Mouse (Mus musculus): ENCODE measurements at regions not wholly inside any gene's neighbourhood (a gene's known extent, or its start where the extent isn't known, plus 50 kb on each side); places are given as distances from the start of the nearest gene placed in this dataset.

DNA sequence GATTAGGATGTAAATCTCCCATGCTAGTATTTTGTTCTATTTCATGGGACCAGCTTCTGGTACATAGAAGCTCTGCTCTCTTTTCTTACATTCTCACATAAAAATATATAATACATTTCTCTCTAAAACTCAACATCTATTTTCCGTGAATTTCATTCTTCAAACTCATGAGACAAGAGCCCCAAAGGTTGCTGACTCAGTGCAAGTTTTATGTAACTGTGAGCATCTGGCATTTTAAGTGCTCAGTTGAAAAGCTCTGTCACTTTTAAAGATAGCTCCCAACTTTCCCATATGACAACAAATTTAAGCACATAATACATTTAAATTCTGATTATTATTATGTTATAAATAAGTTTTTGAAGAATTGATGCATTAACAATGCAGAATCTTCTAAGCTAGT is 268.5 kb downstream of the AW209491 start:
- no peak for DNase-seq

DNA sequence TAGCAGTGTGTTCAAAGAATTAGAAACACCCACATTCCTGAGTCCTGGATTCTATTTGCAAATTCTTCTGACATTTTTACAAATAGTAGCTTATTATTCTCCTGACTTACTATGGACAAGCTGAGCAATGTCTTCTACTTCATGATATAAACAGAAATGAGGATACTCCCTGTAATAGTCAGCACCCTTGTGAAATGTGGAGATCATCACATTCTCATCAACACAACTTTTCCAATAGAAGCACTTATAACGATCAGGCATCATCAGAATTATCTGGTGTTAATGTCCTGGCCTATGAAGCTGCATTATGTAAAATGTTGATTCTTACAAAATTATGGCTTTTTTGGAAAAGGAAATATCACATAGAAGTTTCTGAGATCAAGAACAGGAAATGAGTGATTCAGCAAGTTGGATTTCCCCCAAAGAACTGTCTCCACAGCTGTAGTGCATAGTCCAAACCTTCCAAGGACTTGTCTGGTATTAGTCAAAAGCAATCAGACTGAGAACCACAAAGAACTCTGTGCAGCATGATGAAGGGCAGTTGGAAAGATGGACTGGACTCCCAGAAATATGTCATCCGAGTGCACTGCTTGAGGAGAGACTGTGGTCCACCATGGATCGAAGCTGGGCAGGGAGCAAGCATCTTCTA is 300.3 kb downstream of the AW209491 start:
- no peak for DNase-seq

DNA sequence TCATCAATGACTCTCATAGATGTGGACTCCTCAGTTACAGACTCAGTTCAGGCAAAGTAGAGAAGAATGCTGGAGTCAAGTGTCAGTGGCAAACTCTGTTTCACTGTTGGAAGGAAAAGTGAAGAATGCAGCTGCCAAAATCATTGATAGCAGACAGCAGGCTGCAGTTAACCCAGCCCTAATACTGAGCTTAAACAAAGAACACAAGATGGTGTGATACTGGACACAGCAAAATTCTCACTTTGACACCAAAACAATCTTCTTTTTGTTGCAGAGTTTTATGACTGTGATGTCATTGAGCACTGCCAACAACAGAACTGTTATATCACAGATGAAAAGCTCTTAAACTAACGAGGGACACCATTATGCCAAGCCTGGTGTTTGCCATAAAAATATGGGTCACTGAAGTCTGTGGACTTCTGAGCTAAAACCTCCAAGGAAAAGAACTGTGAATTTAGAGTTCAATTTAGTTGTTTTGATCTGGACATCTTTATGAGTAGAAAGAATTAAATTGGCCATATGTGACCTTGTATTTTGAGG is 336.3 kb downstream of the AW209491 start:
- no peak for DNase-seq

DNA sequence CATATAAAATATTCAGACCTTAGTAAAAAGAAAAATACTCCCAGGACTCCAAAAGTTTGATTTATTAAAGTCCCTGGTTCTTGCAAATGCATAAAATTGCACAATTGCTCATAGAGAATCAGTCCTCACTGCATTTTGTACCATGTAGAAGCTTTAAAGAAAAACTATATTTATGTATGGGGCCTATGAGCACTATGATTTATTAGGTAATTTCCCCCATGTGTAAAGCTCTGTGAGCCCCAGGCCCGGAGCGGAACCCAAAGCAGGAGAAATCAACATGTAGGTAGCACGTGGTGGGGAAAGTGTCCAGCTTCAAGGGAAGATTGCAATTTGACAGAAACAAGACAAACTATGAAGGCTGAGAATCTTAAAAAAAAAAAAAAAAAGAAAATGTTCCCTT is 372.7 kb downstream of the AW209491 start:
- DNase-seq = no peak

DNA sequence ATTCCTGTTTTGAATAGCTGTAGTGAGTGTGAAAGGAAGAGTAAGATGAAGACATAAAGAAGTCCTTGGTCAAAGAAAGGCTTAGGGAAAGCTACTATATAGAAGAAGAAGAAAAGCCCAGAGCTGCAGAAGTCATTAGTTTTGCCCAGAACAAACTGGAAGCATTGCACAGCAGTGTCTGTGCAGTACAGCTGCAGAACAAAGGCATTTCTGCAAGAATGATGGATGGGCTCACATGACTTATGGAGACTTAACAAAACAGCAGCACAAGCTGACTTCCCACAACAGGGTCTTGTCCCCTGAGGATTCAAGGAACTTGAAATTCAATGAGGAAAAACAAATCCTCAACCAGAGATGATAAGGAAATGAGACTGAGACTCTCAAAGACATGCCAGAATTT is 381.7 kb downstream of the AW209491 start:
- peak in 1 of 2 experiments; percentile 5 for DNase-seq

DNA sequence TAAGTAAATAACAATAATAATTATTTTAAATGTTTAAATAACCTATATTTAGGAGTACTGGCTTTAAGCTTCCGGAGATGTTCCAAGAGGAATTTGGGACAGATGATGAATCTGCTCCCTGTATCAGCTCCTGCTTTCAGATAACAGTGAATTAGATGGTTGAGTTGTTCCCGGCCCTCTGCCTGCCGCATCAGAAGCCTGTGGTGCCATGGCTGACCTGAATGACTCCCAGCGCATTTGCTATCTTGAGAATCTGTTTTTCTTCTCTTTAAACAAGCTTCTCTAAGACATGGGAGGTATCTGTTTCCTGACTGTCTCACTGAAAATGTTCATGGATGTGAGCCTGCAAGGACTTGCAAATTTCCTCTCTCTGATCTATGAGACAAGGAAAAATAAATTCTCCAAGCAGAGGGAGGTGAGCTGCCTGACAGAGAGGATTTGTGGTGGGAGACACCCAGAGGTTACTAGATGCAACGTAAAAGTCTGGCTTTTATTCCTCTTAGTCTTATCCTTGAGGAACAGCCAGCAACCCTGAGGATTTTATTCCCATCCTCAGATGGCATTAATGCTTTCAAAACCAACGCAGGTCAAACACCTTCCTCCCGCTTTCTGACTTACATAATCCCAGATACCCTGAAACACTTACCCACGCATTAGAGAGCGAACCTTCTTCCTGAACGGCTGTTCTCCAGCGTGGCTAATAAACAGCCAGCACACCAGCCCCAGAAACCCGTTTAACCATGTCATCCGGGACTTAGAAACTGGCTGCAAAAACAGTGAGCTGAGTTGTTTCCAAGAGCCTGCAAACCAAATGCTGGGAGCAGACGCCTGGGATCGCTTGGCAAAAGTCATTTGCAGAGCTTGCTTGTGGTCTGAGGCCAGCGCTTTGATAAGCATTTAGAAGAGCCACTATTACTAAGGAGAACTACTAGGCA is 389.1 kb downstream of the AW209491 start:
- peak; percentile 15 to 32 for DNase-seq

DNA sequence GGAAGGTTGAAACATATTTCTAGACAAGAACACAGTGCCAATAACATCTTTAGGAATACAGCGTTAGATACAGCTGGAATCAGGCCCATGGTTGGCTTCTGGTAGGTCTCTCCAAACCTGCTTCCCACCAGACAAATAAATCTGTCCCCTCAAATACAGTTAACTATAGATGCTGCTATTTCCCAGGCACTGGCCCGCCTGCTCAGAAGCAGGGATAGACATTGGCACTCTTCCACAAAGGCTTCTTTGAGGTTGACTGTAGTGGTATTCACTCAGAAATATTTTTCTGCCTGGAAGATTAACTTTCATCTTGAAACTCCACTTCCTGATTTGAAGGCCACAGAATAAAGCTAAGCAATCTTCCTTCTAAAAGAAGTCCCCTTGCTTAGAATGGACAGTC is 396.6 kb downstream of the AW209491 start:
- DNase-seq = no peak

DNA sequence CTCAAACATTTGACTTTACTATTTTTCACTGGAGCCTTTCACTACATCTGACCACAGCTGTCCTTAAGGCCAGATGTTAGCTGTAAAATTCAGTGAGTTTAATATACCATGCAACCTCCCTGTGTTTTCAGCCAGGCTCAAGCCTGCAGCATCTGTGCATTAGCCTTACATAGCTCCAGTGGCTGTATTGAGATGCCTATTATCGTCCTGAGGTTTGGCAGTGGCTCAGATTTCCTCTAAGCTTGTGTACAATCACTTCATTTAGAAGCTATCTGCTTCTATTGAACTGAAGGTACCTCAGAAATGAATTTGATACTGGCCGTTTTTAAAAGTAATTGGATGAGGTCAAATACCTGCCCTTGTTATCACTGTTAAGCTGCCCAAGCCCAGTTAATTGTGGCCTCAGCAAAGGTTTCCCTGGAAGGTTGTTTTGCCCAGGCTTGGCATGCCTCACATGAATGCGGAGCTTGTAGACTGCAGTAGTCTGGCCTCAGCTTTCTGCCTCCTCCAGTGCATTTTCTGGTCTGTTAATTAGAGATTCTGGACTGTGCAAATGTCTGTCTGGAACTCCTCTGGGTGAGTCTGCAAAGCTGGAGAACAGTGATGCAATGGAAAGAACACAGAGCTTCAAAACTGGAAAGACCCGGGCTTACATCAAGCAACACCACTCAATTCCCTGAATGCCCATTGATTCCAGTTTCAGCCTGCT is 410.2 kb upstream of the Gli3 start:
- no peak for DNase-seq

DNA sequence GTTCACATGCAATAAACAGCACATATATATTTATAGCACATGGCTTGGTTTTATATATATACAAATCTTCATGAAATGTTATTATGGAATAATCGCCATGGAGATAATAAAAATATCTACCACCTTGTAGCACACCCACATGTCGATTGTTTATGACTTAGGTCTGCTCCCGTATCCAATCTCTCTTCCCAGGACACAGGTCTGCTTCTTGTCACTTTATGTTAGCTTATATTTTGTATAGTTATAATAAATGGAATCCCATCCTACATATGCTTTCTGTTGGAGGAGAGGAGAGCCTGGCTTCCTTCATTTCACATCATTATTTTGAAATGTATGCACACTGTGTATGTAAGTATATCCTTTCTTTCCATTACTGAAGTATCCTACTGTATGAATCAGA is 408.3 kb upstream of the Gli3 start:
- no peak for DNase-seq

DNA sequence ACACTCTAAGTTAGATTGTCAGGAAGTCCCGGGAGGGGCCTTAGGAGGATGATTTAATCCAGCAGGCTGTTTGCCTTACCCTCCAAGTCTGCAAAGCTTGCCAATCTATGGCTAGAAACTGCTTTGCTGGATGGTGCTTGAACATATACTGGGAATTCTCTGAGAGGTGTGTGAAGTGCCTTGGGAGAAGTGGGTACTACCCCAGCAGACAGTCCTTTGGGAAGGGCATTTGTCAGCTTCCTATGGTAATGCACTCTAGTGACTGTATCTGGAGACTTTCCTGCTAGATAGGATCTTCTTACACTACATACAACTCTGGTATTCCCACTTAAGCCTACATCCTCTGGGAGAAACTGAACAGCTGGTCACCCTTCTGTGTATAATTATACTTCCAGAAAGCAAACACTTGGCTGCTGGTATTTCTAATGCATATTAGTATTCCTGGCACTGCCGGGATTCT is 384.4 kb upstream of the Gli3 start:
- DNase-seq = no peak

DNA sequence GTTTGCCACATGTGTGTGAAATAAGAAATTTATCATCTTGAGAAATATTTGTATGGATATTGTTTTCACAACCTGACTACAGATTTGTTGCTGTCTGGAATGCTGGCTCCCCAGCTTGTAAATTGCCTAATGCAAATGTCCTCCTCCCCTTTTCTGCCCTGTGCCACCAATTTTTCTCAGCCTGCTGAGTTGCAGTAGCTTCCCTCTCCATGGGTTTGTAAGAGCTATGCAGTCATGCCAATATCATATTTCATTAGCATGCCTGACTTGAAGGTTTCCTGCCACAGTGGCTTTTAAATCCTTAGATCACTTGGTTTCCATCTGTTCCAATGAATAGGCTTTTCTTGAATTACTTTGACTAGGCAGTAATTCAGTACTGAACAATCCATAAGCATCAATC is 383.9 kb upstream of the Gli3 start:
- no peak for DNase-seq

DNA sequence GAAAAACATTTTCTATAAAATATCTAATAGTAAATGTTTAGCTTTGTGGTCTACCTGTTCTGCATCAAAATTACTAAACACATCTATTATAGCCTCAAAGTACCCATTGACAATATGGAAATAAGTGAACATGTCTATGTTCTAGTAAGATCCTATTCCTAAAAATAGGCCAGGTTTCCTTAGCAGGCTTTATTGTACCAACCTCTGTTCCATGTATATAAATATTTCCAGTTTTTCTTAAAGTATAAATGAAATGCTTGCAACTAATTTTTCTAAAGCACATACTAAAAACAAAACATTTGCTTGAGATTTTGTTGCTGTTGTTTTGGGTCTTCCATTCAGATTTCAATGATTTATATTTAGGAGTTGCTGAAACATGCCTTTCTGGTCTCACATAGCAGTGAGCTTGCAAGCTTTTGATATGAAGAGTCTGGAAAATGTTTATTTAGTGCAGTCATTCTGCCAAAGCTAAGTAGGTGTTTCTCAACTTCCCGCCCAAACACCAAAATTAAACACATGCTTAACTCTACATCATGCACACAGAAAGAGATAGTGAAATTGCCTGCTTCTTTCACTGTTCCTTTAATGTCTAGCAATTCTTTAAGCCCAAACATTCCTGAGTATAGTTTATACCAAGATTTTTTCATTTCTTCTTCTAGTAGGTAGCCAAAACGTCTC is 380.6 kb upstream of the Gli3 start:
- no peak for DNase-seq

DNA sequence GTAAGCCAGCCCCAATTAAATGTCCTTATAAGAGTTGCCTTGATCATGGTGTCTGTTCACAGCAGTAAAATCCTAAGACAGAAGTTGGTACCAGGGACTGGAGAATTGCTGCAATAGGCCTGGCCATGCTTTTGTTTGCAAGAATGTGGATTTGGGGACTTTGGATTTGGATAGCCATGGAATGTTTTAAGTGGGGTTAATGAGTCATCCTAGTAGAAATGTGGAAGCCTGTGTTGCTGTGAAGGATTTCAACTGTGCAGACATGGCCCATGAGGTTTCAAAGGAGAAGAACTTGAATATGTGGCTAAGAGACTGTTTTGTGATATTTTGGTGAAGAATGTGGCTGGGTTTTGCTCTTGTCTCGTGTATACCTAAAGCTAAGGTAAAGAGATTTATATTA is 368.2 kb upstream of the Gli3 start:
- DNase-seq = peak; percentile 4 to 37

DNA sequence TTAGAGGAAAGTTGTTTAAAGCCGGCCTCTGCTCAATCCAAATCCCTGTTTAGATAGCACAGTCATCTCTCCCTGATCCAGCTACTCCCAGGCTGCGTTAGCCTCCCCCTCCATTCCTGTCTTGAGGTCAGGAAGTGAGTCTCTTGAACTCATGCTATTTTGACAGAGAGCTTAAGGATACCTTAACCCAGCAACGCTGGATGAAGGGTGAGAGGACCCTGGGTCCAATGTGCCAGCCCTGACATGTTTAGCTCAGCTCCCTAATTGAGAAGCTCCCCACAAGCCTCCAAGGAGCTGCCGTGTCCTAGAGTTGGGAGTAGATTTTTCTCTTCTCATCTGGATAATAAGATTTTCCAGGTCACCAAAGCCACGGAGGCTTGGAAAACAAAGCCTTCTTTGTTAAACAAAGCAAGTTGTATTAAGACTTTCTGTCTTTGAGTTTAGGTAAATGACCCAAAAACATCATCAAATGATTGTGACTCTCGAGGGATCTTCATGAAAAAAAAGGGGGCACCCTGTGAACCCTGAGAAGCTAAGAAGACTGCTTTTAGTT is 355.2 kb upstream of the Gli3 start:
- no peak for DNase-seq

DNA sequence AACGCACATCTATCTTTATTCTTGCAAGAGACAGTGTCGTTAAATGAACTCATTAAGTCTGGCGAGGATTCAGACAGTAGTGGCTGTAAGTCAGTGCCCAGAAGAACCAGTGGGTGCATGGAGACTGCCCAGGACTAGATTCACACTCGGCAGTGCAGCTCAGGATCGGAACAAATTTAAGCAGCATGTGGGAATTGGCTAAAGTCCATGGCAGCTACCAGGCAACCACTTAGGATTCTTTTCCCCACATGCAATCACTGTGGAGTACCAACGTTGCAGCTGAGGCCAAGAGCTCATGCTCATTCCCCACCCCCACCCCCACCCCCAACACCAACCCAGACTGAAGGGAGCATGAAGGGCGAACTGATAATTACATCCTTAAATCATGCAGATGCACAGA is 349.7 kb upstream of the Gli3 start:
- no peak for DNase-seq

DNA sequence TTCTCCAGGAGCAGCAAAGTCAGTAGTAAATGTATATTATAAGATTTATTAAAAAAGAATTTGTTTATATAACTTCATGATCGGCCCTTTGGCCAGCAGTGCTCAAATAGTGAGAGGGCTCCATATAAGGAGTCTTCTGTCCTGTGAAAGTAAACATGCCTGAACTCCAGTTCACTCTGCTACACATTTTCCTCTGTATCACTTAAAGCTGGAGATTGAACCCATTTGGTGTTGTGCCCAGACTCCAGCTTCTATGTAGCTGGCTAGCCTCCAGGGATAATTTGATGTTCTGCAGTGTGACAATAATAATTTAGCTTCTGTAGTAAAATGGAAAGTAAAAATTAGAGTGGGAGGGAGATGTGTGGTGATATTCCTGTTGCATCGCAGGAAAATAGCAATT is 332.8 kb upstream of the Gli3 start:
- no peak for DNase-seq

DNA sequence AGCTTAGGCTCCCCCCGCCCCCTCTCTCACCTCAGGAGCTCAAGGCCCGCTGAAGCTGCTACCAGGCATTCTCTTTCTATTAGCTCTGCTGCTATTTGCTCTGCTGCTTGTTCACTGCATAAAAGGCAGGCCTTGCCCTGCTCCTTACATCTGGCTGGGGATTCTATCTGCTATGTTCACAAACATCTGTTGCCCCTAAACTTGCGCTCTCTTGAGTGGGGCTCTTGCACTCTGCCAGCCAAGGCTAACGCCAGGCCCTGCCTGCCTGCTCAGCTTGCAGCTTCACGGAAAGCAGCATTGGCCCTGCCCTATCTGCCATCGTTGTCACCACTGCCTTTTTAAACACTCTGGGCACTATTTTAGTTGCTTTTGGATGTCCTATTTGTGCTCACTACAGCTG is 316.9 kb upstream of the Gli3 start:
- DNase-seq = no peak

DNA sequence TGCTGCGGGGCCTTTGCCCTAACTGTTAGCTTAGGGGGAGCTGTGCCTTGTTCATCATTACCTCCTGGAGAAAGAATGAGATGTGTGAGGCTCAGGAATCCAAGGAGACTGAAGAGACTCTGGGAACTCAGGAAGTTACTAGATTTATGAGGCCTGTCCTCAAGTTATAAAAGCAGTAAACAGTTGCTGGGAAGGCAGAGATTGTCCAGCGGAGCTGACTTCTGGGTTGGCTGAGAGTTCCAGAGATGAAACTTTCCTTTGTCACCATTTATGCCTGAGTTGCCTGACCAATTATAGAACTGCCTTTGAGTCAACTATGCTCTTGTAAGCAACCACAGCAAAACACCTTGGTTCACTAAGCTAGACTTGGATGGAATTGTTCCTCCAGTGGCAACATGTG is 282.1 kb upstream of the Gli3 start:
- DNase-seq = no peak

DNA sequence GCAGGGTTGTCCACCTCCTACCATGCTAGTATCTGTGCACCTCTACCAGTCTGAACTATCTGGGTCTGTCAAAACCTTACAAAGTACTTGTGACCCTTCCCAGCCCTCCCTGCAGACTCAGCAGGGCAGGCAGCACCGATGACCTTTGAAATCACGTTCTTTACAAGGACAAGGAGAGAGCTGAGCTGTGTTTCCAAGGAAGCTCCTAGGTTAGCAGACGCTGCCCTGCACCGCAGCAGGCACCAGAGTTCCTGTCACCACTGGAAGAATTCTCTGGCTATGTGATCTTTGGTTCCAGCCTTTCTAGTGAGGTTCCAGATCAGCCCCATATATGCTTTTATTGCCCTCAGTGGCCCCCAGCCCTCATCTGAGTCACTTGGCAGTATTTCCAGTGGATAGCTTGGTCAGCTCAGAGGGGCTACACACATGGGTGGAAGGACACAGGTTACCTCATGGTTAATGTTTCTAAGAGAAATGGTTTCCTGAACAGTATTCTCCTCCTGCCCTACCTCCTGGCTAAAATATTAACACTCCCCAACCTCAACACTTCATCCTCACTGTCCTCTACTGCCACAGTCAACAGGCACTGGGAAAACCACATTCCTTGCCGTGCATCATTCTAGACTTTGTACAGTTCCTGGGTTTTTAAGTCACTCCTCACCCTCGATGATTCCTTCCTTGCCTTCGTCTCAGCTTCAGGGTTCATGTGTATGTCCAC is 251.2 kb upstream of the Gli3 start:
- DNase-seq = peak; percentile 13 to 40

DNA sequence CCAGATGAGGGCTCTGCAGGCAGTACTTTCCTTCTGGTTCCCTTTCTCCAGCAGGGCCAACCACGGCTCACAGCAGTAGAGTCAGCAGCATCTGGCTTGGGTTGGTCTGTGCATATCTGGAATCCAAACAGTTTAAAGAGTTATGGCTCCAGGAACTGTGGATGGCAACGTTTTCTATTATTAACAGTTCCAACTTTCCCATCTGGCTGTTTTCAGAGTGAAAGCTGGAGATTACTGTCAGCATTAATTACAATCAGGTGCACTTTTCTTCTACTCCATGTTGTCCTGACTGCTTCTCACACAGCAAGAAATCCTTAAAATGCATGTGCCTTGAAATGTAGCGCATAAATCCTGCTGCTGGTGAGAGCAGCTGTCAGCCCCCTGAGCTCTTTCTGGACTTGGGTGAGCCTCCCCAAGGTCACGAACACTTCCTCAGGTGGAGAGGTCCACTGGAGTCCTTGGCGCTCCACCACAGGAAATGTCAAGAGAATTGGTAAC is 250.6 kb upstream of the Gli3 start:
- DNase-seq = no peak

DNA sequence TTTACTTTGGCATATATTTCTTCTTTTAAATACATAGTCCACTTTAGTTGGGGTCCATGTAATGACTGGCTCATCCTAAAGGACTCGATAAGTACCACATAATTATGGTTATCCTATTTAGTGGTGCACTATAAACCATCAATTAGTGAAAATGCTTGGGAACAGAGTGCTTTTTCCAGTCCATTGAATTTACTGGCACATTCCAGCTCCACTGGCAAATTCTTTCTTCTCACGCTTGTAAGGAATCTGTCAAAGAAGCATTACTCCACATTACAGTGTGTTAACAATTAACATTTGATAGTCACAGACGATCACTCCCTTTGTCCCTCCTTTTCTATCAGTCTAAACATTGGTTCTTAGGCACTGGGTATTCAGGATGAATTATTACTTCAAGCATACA is 241.7 kb upstream of the Gli3 start:
- DNase-seq = peak in 1 of 2 experiments; percentile 7

DNA sequence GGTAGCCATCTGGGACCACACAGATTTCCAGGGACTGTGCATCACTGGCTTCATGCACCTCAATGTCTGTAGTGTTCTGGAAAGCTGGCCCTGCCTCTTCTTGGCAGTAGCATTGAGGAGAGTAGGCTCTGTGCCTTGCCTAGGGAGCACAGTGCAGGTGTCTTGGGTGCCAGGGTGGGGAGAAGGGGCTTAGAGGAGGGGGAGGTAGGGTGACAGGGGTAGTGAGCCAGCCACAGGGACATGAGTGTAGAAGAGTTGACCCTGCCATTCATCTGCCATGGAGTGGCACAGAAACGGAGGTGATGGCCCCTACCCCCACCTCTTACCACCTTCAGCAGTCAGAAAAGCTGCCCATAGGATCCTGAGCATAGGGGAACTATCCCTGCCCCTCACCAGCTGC is 235.4 kb upstream of the Gli3 start:
- no peak for DNase-seq

Data from kidney, adult 8-10 months (tissue).